In genomic region chrX:167211871-167212555, GRCm38 (mm10) we compare ENCODE assay signal across 8 mouse cellular contexts. TPM values are rescaled to one million over a fixed set of nuclear protein-coding genes. Genes with fewer than 3 reads are reported as not detected.
A peak's percentile ranks its signal among the peaks of the same experiment; 100 is the strongest.
DNase-seq lines count a peak whose midpoint lies in the region; ATAC-seq and TF ChIP-seq lines count a peak whose summit lies in the region.
"Had no signal": no experiment of that assay in that cellular context is flagged by ENCODE, and none has a peak within 500 bp of the region (broad histone marks: within the 10 kb centered on the region; RNA-seq: fewer than 3 reads in every experiment).

No protein-coding gene starts in this region.

- no peak for TF ChIP-seq POLR2A in thymus, adult 2 months (IDR thresholded peaks at IDR 0.05; ENCODE audit: control insufficient read depth, extremely low read depth, insufficient read depth, low read length, poor library complexity)

- peak overlapping the region; percentile 62 for H3K27ac ChIP-seq in hindbrain, embryonic 10.5 days
- H3K27ac ChIP-seq in hindbrain, embryonic 11.5 days (ENCODE audit: low read depth, low read length) = no peak overlapping the region
- H3K27ac ChIP-seq in thymus, adult 2 months (ENCODE audit: control insufficient read depth, insufficient read depth, low read length) = peak overlapping the region; percentile 34; the same call in 1 of the 2 replicates
- 0 out of 2 replicates have a peak overlapping the region, but pooled peaks have one; percentile 34 for H3K27ac ChIP-seq in heart, postnatal 0 days (ENCODE audit: low read depth)
- peak overlapping the region; percentile 69 for H3K27ac ChIP-seq in stomach, postnatal 0 days (replicated peaks)

- H3K9ac ChIP-seq in hindbrain, embryonic 11.5 days (ENCODE audit: low read depth, low read length) = no peak overlapping the region
- no peak overlapping the region for H3K9ac ChIP-seq in heart, postnatal 0 days (replicated peaks; ENCODE audit: low read depth, low read length)
- no peak overlapping the region for H3K9ac ChIP-seq in stomach, postnatal 0 days (ENCODE audit: low read length)

- no peak overlapping the region for H3K4me2 ChIP-seq in hindbrain, embryonic 11.5 days (replicated peaks; ENCODE audit: low read depth, low read length)
- no peak overlapping the region for H3K4me2 ChIP-seq in heart, postnatal 0 days (ENCODE audit: low read depth, low read length)
- H3K4me2 ChIP-seq in stomach, postnatal 0 days (replicated peaks; ENCODE audit: low read depth) = no peak overlapping the region

- no peak overlapping the region for H3K4me3 ChIP-seq in hindbrain, embryonic 10.5 days
- no peak overlapping the region for H3K4me3 ChIP-seq in hindbrain, embryonic 11.5 days (ENCODE audit: low read depth, low read length)
- H3K4me3 ChIP-seq in thymus, adult 2 months (ENCODE audit: control insufficient read depth, insufficient read depth, low read length) = no peak overlapping the region
- H3K4me3 ChIP-seq in heart, postnatal 0 days (ENCODE audit: low read depth, low read length) = no peak overlapping the region
- no peak overlapping the region for H3K4me3 ChIP-seq in stomach, postnatal 0 days (ENCODE audit: low read depth, low read length)

- H3K27me3 ChIP-seq in hindbrain, embryonic 10.5 days (ENCODE audit: insufficient read depth, poor library complexity, severe bottlenecking) = peaks cover 47% of the 10 kb centered on the region
- H3K27me3 ChIP-seq in hindbrain, embryonic 11.5 days (ENCODE audit: control insufficient read depth, insufficient read depth, low read length) = no peaks in the 10 kb centered on the region; the same call in 1 of the 2 replicates
- H3K27me3 ChIP-seq in thymus, adult 2 months (ENCODE audit: control insufficient read depth, insufficient read depth, low read length) = no peaks in the 10 kb centered on the region
- H3K27me3 ChIP-seq in heart, postnatal 0 days (ENCODE audit: control insufficient read depth, insufficient read depth, low read length) = no peaks in the 10 kb centered on the region
- H3K27me3 ChIP-seq in stomach, postnatal 0 days (ENCODE audit: control insufficient read depth, insufficient read depth, low read length) = no peaks in the 10 kb centered on the region

- no peak for TF ChIP-seq EP300 in heart, postnatal 0 days (IDR thresholded peaks at IDR 0.05; ENCODE audit: low read depth)
- no peak for TF ChIP-seq EP300 in stomach, postnatal 0 days (optimal IDR thresholded peaks at IDR 0.05)

- 47% methylated on average over 9 of the region's 9 CpGs for WGBS in hindbrain, embryonic 10.5 days
- 49% methylated on average over 9 of the region's 9 CpGs for WGBS in hindbrain, embryonic 11.5 days
- WGBS in thymus, adult 2 months = 56% methylated on average over 9 of the region's 9 CpGs
- 44% methylated on average over 9 of the region's 9 CpGs for WGBS in heart, postnatal 0 days
- WGBS in stomach, postnatal 0 days = 44% methylated on average over 9 of the region's 9 CpGs

- no peak for TF ChIP-seq CTCF in thymus, adult 2 months (IDR thresholded peaks at IDR 0.05; ENCODE audit: borderline replicate concordance, control insufficient read depth, extremely low read depth, insufficient read depth, low read length, poor library complexity)
- TF ChIP-seq CTCF in heart, postnatal 0 days (IDR thresholded peaks at IDR 0.05; ENCODE audit: low read depth) = no peak
- TF ChIP-seq CTCF in stomach, postnatal 0 days (IDR thresholded peaks at IDR 0.05; ENCODE audit: low read depth) = no peak

- no peak for DNase-seq in hindbrain, embryonic 10.5 days (ENCODE audit: low spot score)
- no peak for DNase-seq in hindbrain, embryonic 11.5 days (ENCODE audit: low spot score)
- no peak for DNase-seq in thymus, adult 2 months
- no peak for DNase-seq in thymus, postnatal 25 days
- DNase-seq in heart, postnatal 0 days (ENCODE audit: low spot score) = no peak
- peak; percentile 34 for DNase-seq in stomach, postnatal 0 days (ENCODE audit: low spot score)
- DNase-seq in ovary, adult 18-20 months (ENCODE audit: low spot score) = no peak

- H3K4me1 ChIP-seq in hindbrain, embryonic 10.5 days (replicated peaks) = peaks cover 22% of the 10 kb centered on the region
- peaks cover 2% of the 10 kb centered on the region; the same call in 1 of the 2 replicates for H3K4me1 ChIP-seq in hindbrain, embryonic 11.5 days (replicated peaks; ENCODE audit: control insufficient read depth, insufficient read depth, low read length)
- H3K4me1 ChIP-seq in thymus, adult 2 months (replicated peaks; ENCODE audit: control insufficient read depth, insufficient read depth, low read length) = peaks cover 19% of the 10 kb centered on the region
- H3K4me1 ChIP-seq in heart, postnatal 0 days (ENCODE audit: control insufficient read depth, insufficient read depth) = peaks cover 3% of the 10 kb centered on the region; the same call in 1 of the 2 replicates
- H3K4me1 ChIP-seq in stomach, postnatal 0 days (replicated peaks; ENCODE audit: control insufficient read depth, insufficient read depth) = no peaks in the 10 kb centered on the region

- no peak for ATAC-seq in hindbrain, embryonic 11.5 days (ENCODE audit: low FRiP score)
- ATAC-seq in heart, postnatal 0 days (ENCODE audit: insufficient read depth, low read depth) = no peak
- ATAC-seq in stomach, postnatal 0 days (ENCODE audit: low FRiP score, low TSS enrichment) = peak; percentile 33; the same call in 1 of the 2 replicates

- H3K36me3 ChIP-seq in hindbrain, embryonic 10.5 days = peaks cover 4% of the 10 kb centered on the region
- H3K36me3 ChIP-seq in hindbrain, embryonic 11.5 days (ENCODE audit: control insufficient read depth, insufficient read depth, low read length) = no peaks in the 10 kb centered on the region
- peaks cover 6% of the 10 kb centered on the region for H3K36me3 ChIP-seq in thymus, adult 2 months (ENCODE audit: control insufficient read depth, insufficient read depth, low read length)
- H3K36me3 ChIP-seq in heart, postnatal 0 days (replicated peaks; ENCODE audit: control insufficient read depth, insufficient read depth, low read length) = 0 out of 2 replicates have a peak, but pooled peaks cover 3% of the 10 kb centered on the region
- H3K36me3 ChIP-seq in stomach, postnatal 0 days (ENCODE audit: control insufficient read depth, insufficient read depth, low read length) = no peaks in the 10 kb centered on the region

- no peaks in the 10 kb centered on the region for H3K9me3 ChIP-seq in hindbrain, embryonic 10.5 days
- H3K9me3 ChIP-seq in hindbrain, embryonic 11.5 days (ENCODE audit: control insufficient read depth, low read length) = no peaks in the 10 kb centered on the region
- H3K9me3 ChIP-seq in heart, postnatal 0 days (replicated peaks; ENCODE audit: control insufficient read depth, low read length) = no peaks in the 10 kb centered on the region
- H3K9me3 ChIP-seq in stomach, postnatal 0 days (ENCODE audit: control insufficient read depth, low read length) = no peaks in the 10 kb centered on the region

RNA-seq across cellular contexts. Expression of gene Tmsb4x, which starts 2.9 kb away (rescaled TPM):
- polyA plus RNA-seq in hindbrain, embryonic 10.5 days (2016; fragmentation: Nextera tagmentation; extraction: Ambion mirVana) = 4,143 and 5,498 TPM in 2 replicates
- 6,076 and 6,498 TPM in 2 replicates for polyA plus RNA-seq in hindbrain, embryonic 11.5 days (2014; fragmentation: Nextera tagmentation; extraction: Ambion mirVana)
- 442 and 583 TPM in 2 replicates for polyA plus RNA-seq in thymus, adult 2 months (2012; rRNA removed)
- 495 and 525 TPM in 2 replicates for total RNA-seq in heart, postnatal 0 days (2014; rRNA removed; ENCODE audit: low replicate concordance)
- 2,040 and 2,137 TPM in 2 replicates for polyA plus RNA-seq in heart, postnatal 0 days (2015; fragmentation: Nextera tagmentation; extraction: Ambion mirVana)
- polyA plus RNA-seq in stomach, postnatal 0 days (2015; fragmentation: Nextera tagmentation; extraction: Ambion mirVana) = 6,456 and 7,015 TPM in 2 replicates

RNA-seq across cellular contexts. Expression of gene Tlr8, which starts 52.1 kb away (rescaled TPM):
- polyA plus RNA-seq in hindbrain, embryonic 10.5 days (2016; fragmentation: Nextera tagmentation; extraction: Ambion mirVana) = 0.17 TPM in 1 of 2 replicates, not detected in the other
- not detected in 2 replicates for polyA plus RNA-seq in hindbrain, embryonic 11.5 days (2014; fragmentation: Nextera tagmentation; extraction: Ambion mirVana)
- polyA plus RNA-seq in thymus, adult 2 months (2012; rRNA removed) = 1.1 and 1.6 TPM in 2 replicates
- 0.19 TPM in 1 of 2 replicates, not detected in the other for total RNA-seq in heart, postnatal 0 days (2014; rRNA removed; ENCODE audit: low replicate concordance)
- 0.16 TPM in 2 replicates for polyA plus RNA-seq in heart, postnatal 0 days (2015; fragmentation: Nextera tagmentation; extraction: Ambion mirVana)
- polyA plus RNA-seq in stomach, postnatal 0 days (2015; fragmentation: Nextera tagmentation; extraction: Ambion mirVana) = 0.24 and 0.58 TPM in 2 replicates
- total RNA-seq: ES-E14 had no signal
